Mouse (Mus musculus) liver, adult 2 months (tissue): ENCODE data around the gene Unc5c. TPM values are rescaled to one million over a fixed set of nuclear protein-coding genes. Genes with fewer than 3 reads are reported as not detected.

Source experiments
- DNase-seq: peaks from one replicate; pipeline ENCODE4 v3.0.0-alpha.2; 2011; ENCODE audit warnings: low read depth, low spot score; ENCODE audit errors: extremely low read depth
- H3K27ac ChIP-seq: fragments of 200-500 bp; replicated peaks from 2 replicates; pipeline ENCODE4 v1.5.1; 2012; ENCODE audit warnings: low read depth, mild to moderate bottlenecking, control low read depth, inconsistent platforms, low read length; ENCODE audit not compliant: insufficient read depth
- H3K27me3 ChIP-seq: fragments of 200-500 bp; 2 replicates; pipeline ENCODE4 v1.6.1; 2012; ENCODE audit warnings: mild to moderate bottlenecking, moderate library complexity, low read length, inconsistent platforms; ENCODE audit not compliant: control insufficient read depth, insufficient read depth
- H3K36me3 ChIP-seq: fragments of 200-500 bp; 2 replicates; pipeline ENCODE4 v1.6.1; 2012; ENCODE audit warnings: low read length, inconsistent platforms; ENCODE audit not compliant: control insufficient read depth, insufficient read depth
- H3K4me1 ChIP-seq: fragments of 200-500 bp; 2 replicates; pipeline ENCODE4 v1.6.1; 2011; ENCODE audit warnings: low read length; ENCODE audit not compliant: control insufficient read depth, insufficient read depth
- H3K4me3 ChIP-seq: fragments of 200-500 bp; 2 replicates; pipeline ENCODE4 v1.5.1; 2011; ENCODE audit warnings: low read depth, mild to moderate bottlenecking, control low read depth, low read length, moderate library complexity; ENCODE audit not compliant: insufficient read depth
- H3K79me2 ChIP-seq: fragments of 200-500 bp; 2 replicates; pipeline ENCODE4 v1.6.1; 2012; ENCODE audit warnings: inconsistent platforms, mild to moderate bottlenecking, low read length, moderate library complexity; ENCODE audit not compliant: control insufficient read depth, insufficient read depth
- H3K9ac ChIP-seq: fragments of 200-500 bp; 2 replicates; pipeline ENCODE4 v1.6.1; 2012; ENCODE audit warnings: low read depth, mild to moderate bottlenecking, control low read depth, inconsistent platforms, low read length
- CTCF ChIP-seq: fragments of 200-500 bp; IDR thresholded peaks from 2 replicates; pipeline ENCODE4 v1.5.1; 2011; ENCODE audit warnings: low read depth, low read length, control low read depth
- POLR2A ChIP-seq: fragments of 200-500 bp; IDR thresholded peaks from 2 replicates; pipeline ENCODE4 v1.6.1; 2011; ENCODE audit warnings: low read length, control low read depth; ENCODE audit not compliant: insufficient read depth; ENCODE audit errors: extremely low read depth
- WGBS: fragments of 180-500 bp; shearing (Covaris S2); methylation state at CpG from one replicate; pipeline ENCODE4 v1.1.7; 2018; 5-methylcytosine and 5-hydroxymethylcytosine counted together
- polyA plus RNA-seq: library from polyadenylated mRNA; depleted of rRNA; stranded (reverse); fragments of >200 nt; gene quantifications from 2 replicates; pipeline ENCODE4 v1.2.3, GENCODE M21; 2012
- total RNA-seq: library from RNA; depleted of rRNA; stranded (reverse); fragments of >200 nt; gene quantifications from 2 replicates; pipeline ENCODE4 v1.2.3, GENCODE M21; 2014

The Unc5c gene
- total and polyA plus RNA-seq, 2 experiments: not detected

GRCm38 (mm10) chr3:141838864-141839263, 373.8 kb downstream of the Unc5c start:
- 37% methylated on average over 7 of the region's 7 CpGs for WGBS
- Histone ChIP-seq H3K36me3 (no peaks in the 10 kb centered on the region), H3K27ac (no peak overlapping the region), H3K4me1 (no peaks in the 10 kb centered on the region), H3K79me2 (no peaks in the 10 kb centered on the region), H3K4me3 (no peak overlapping the region), H3K27me3 (no peaks in the 10 kb centered on the region), H3K9ac (no peak overlapping the region)
- TF ChIP-seq CTCF (peak; percentile 38; the same call in 1 of the 2 replicates), POLR2A (no peak)
- DNase-seq: peak; percentile 18

- Histone ChIP-seq H3K9ac (no peak overlapping the region), H3K27me3 (no peaks in the 10 kb centered on the region), H3K36me3 (no peaks in the 10 kb centered on the region), H3K27ac (no peak overlapping the region), H3K4me1 (no peaks in the 10 kb centered on the region), H3K4me3 (no peak overlapping the region), H3K79me2 (no peaks in the 10 kb centered on the region)
- no peak for DNase-seq
- TF ChIP-seq POLR2A (no peak), CTCF (no peak)
- 69% methylated on average over 1 of the region's 1 CpGs for WGBS
These were observed 384.2 kb downstream of the Unc5c start for GRCm38 (mm10) chr3:141849206-141849605.

GRCm38 (mm10) chr3:141850141-141850540, 385.1 kb downstream of the Unc5c start:
- WGBS: 80% methylated on average over 7 of the region's 7 CpGs
- Histone ChIP-seq H3K27me3 (no peaks in the 10 kb centered on the region), H3K9ac (no peak overlapping the region), H3K27ac (no peak overlapping the region), H3K4me1 (no peaks in the 10 kb centered on the region), H3K79me2 (no peaks in the 10 kb centered on the region), H3K4me3 (no peak overlapping the region), H3K36me3 (no peaks in the 10 kb centered on the region)
- TF ChIP-seq CTCF (no peak), POLR2A (no peak)
- DNase-seq: no peak

GRCm38 (mm10) chr3:141854339-141854738, 389.3 kb downstream of the Unc5c start:
- 80% methylated on average over 4 of the region's 4 CpGs for WGBS
- Histone ChIP-seq H3K4me3 (no peak overlapping the region), H3K27ac (no peak overlapping the region), H3K79me2 (no peaks in the 10 kb centered on the region), H3K36me3 (no peaks in the 10 kb centered on the region), H3K9ac (no peak overlapping the region), H3K27me3 (no peaks in the 10 kb centered on the region), H3K4me1 (no peaks in the 10 kb centered on the region)
- TF ChIP-seq CTCF: no peak
- no peak for TF ChIP-seq POLR2A
- no peak for DNase-seq

- no peak for TF ChIP-seq POLR2A
- TF ChIP-seq CTCF: no peak
- H3K4me3 ChIP-seq: no peak overlapping the region
- no peak overlapping the region for H3K9ac ChIP-seq
- no peaks in the 10 kb centered on the region for H3K79me2 ChIP-seq
- no peak overlapping the region for H3K27ac ChIP-seq
- no peaks in the 10 kb centered on the region for H3K4me1 ChIP-seq
- H3K27me3 ChIP-seq: no peaks in the 10 kb centered on the region
- no peak for DNase-seq
- 88% methylated on average over 8 of the region's 8 CpGs for WGBS
- H3K36me3 ChIP-seq: no peaks in the 10 kb centered on the region
These were observed 392.1 kb downstream of the Unc5c start for GRCm38 (mm10) chr3:141857123-141857522.

GRCm38 (mm10) chr3:141862816-141863461, 397.9 kb downstream of the Unc5c start:
- no peak overlapping the region for H3K4me3 ChIP-seq
- no peaks in the 10 kb centered on the region for H3K4me1 ChIP-seq
- WGBS: 12% methylated on average over 13 of the region's 13 CpGs
- H3K79me2 ChIP-seq: no peaks in the 10 kb centered on the region
- TF ChIP-seq POLR2A: no peak
- peak; percentile 66 for TF ChIP-seq CTCF
- no peak overlapping the region for H3K27ac ChIP-seq
- H3K9ac ChIP-seq: no peak overlapping the region
- H3K27me3 ChIP-seq: no peaks in the 10 kb centered on the region
- peak; percentile 31 for DNase-seq
- H3K36me3 ChIP-seq: no peaks in the 10 kb centered on the region
